Mouse (Mus musculus) cerebellum, postnatal 4 days (tissue): ENCODE results near the gene Apoc2.
A peak's percentile ranks its signal among the peaks of the same experiment; 100 is the strongest.

Source experiments
- DNase-seq, 2 experiments: peaks; one replicate each; pipeline ENCODE4 v3.0.0; 2022; ENCODE audit warnings: low spot score in 2 of 2, mixed read lengths in 1 of 2

Gene Apoc2

DNA sequence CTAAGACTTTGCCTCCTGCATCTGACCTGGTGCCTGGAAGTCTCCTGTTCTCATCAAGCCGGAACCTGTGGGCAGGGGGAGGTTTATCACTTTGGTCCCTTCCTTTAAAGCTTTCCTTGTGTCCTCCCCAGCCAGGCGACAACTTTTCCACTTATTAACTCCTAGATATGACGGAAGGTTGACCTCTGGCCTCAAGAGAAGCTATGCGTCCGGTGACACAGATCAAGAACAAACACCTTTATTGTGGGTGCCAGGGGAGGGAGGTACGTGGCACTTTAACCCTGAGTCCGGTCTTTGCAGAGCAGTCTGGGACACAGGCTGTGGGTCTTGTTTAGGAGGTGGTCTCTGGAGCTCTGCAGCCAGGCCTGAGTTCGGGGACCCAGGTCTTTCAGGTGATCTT, at the start of gene Apoc2:
Apoc2 (minus strand) TSS at position 70 of the 400 bp plus-strand sequence.
- DNase-seq, result no peak

DNA sequence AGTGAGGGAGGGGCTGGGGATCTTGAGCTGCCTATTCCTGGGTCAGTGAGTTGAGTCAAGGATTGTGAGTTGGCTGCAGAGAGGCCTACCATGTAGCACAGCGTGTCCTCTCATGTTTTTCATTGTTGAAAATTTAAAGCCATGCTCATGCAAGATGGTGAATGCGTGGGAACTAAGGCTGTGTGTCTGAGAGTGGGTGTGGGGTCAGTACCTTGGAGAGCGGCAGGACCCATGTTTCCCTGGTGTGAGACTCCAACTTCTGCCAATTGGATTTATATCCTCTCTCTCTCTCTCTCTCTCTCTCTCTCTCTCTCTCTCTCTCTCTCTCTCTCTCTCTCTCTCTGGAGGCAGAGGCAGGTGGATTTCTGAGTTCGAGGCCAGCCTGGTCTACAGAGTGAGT, 48.8 kb upstream of the Apoc2 start:
- DNase-seq, result no peak

DNA sequence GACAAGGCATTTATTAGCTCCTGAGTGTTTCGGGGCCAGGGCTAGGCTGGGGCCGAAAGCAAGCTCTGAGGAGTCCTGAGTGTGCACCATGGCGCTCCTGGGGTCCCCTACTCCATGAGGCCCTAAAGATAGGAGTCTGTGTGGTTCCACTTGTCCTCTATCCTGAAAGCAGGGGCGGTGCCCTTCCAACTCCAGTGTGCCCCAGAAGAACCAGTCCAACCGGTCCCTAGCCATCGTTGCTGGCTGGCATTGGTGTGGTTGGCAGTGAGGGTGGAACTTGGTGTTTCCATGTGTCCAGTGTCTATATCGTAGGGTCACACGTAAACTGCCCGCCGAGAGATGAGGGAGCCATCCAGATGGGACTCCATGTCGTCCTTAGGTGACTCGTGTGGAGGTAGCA, 46.4 kb upstream of the Apoc2 start:
- no peak for DNase-seq

DNA sequence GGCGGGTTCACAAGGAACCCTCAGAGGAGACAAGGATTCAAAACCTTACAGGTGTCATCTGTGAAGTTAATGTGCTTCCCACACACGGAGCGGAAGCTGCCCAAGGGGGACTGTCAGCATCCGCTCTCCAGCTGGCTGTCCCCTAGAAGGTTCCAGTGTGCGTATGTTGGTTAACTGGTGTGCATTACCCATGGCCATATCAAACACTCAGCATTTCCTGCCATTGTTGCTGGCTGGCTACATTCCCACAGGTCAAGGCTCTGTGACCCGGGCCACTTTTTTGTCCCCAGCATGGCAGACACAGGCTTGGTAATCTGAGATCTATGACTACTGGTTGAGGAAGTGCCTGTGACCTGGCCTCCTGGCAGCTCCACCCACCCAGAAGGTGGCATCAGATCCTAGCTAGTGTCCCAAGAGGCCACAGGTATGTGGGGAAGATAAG, 45.0 kb upstream of the Apoc2 start:
- DNase-seq, result no peak

DNA sequence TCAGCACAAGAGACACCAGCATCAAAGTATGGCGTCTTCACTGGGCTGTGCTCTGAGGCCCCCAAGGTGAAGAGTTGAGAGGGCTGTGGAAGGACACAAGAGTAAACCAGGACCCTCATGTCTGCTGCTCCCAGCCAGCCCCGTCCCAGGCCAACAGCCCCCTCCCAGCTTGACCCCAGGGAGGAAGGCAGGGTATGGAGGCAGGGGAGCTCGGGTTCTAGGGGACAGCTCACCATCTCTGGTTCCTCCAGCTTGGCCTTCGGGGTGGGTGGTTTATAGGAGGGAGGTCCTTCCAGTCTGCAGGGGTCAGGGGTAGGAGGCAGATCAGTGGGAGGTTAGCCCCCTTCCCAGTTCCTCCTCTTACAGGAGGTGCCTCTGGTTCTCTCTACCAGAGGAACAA, 41.5 kb upstream of the Apoc2 start:
- no peak for DNase-seq

DNA sequence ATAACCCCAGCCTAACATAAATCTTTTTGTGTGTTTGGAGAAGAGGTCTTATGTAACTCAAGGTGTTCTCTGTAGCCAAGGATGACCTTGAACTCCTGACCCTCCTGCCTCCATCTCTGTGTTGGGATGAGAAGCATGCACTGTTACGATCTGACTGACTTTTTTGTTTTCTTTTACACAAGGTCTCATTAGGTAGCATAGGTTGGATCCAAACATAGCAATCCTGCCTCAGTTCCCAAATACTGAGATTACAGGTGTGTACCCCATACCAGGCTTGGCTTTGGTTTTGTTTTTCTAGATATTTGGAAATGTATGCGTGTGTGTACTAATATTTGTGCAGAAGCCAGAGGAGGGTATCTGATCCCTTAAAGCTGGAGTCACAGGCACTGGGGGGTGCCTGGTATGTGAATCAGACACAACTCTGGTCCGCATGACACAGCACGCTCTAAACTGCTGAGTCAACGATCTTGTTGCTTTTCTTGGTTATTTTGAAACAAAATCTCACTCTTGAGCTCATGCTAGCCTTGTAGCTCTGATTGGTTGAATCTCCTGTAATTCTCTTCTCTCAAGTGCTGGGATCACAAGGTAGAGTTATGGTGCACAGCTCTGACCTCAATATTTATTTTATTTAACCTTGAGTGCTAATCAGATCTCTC, 40.7 kb upstream of the Apoc2 start:
- DNase-seq, result no peak

DNA sequence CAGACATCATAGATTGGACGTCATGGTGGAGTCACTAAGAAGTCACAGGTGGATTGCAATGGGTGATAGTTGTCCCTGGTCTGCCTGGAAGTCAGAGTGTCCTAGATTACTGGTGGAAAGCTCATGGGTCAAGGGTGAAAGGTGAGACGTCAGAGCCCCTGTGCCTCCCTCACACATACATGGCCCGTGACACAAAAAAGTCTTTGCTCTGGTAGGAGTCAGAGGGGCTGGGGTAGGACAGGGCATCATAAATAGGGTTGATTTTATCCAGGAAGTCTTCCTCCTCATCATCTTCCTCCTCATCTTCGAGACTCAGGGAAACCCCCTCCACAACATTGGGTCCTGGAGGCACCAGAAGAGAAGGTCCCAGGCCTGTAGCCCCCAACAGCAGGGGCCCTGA, 39.6 kb upstream of the Apoc2 start:
- DNase-seq, result no peak

DNA sequence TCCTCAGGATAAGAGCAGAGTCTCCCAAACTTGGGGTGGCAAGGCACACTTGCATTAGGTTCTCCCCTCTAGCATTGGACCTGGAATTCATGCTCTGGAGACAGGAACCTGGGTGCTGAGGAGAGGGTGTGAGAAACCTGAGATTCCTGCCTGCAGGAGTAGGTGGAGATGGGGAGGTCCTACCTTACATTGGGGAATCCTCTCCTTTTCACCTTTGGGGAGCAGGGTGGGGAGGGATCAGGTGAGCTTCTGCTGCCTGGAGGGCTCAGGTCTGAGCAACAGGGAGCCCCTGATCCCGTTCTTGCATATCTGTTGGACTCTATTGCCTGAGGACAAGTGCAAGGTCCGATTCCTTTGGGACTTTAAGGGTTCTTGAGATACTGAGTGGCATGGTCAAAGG, 39.1 kb upstream of the Apoc2 start:
- DNase-seq, result no peak

DNA sequence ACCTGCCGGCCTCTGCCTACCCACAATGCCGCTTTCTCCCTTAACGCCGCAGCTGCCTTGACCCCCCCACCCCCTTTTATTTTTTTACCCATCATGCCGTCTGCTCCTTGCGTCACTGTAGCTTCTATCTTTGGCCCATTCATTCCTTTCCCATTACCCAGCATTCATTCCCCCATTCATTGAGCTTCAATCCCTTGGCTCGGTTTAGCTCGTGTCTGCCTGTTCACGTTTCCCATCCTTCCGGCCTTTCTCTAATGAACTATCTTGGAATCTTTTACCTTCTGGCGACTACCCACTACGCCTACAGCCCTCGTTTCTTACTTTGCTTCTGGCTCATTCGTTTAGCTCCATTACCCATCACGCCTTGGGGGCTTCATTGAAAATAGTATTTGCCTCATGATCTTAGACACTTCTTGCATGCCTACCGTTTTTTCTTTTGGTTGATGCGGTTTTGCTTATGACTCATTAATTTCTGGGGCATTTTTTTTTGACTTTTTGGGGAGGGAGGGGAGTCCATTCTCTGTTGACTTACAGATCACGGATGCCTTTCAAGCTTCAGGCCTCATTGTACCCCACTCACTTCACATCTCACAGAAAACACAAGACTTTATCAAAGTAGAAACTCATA, 38.4 kb upstream of the Apoc2 start:
- no peak for DNase-seq

DNA sequence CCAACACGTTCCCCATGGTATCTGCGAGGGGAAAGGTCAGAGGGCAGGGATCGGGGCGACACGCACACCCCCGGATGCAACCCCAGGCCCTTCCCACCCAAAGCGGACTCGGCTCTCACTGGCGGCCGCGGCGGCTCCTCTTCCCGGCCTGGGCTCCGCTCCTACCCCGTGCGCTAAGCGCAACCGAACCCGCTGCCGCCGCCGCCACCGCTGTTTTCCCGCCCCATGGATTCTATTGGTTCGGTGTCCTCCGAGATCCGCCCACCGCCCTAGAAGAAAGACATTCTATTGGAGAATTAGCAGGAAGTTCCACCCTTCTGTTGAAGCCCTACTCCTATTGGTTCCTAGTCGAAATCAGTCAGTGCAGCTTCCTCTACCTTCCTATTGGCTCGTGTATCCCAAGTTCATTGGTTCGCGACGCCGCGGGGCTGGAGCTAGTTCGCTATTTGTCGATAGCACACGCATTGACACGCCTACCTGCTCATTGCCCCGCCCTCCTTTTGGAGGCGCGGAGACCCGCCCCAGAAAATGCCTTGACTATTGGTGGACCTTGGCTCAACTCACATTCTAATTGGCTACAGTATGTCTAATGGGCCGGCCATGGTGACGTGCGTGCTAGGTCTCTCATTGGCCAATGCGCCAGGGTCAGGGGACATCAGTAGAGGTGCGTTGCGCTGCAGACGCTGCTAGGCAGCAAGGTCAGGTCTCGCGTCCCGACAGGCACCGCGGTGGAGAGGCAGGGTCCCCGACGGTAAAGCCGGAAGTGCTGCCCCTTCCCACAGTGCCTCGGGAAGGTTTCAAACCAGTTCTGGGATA, 37.7 kb upstream of the Apoc2 start, which contains the start of gene Tomm40:
Tomm40 (minus strand) TSS at position 200 of the 816 bp plus-strand sequence.
- peak; percentile 86 to 96 for DNase-seq

DNA sequence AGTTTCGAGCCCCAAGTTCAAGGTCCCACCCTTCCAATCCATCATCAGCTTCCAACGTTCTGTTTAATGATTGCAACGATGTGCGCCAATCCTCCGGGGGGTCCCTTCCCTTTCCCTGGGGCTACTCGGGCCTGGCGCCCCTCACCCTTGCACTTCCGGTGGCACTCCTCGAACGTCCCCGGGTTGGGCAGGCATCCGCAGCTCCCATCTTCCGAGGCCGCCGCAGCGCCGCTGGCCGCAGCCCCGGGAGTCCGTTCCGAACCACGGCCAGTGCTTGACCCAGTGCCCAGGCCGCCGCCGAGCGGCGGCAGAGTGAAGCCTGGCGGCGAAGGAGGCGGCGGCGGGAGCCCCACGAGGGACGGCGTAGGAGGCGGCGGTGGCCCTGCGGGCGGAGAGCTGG, 37.1 kb upstream of the Apoc2 start:
- no peak for DNase-seq

DNA sequence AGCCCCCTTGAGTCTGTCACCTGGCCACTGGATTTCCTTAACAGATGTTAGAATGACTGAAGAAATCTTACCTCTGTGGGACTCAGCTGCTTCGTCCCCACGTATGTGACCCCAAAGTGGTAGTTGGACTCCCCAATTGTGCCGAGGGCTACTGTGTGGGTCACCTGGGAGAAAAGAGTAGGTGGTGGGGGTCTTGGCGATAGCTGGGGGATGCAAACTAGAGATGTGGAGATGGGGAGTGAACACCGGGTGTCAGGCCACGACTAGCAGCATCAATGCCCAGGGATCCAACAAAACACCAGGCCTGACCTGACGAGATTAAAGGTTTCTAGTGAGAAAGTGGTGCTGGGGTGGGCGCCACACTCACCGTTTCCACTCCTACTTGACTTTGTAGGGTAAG, 35.9 kb upstream of the Apoc2 start:
- DNase-seq, result no peak

DNA sequence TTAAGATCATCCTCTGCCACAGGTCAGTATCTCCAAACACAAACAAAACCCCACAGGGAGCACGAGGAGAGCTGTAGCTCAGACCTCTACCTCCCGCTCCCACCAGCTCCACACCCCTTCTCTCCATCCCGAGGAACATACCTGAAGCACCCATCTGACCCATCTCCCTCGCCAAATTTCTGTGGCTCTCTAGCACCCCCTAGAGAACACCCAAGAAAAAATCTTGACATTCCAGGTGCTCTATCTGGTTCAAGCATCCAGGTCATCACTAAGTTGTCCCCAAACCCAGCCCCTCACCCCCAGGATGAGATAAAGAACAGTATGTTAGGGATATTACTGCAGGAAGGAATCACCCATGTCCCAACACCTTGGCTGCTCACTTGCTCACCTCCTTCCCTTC, 35.5 kb upstream of the Apoc2 start:
- no peak for DNase-seq

DNA sequence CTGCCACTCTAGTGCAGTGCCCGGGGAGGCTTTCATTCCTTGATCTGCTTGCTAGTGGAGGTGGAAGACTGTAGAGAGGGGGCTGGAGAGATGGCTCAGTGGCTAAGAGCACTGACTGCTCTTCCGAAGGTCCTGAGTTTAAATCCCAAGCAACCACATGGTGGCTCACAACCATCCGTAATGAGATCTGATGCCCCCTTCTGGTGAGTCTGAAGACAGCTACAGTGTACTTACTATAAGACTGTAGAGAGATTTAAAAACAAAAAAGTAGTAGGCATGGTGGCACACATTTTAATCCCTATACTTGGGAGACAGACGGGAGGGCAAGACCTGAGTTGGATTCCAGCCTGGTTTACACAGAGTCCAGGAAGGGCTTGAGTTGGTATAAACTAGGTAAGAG, 34.7 kb upstream of the Apoc2 start:
- no peak for DNase-seq

DNA sequence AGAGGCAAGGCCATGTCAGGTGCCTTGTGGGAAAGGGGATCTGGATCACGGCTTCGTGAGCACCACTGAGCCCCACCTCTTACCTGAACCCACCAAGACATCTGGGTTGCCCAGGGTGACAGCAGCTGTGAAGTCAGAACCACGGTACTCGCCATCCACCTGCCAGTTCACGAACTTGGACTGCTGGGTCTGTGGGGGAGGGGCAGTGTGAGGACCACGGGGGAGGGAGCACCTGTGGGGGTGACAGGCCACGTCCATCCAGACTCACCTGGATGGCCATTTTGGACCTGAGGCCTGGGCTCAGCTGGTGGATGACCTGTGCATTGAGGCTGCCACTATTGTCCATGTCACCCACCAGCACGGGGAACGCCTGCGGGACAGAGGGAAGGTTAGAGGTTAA, 32.9 kb upstream of the Apoc2 start:
- DNase-seq, result no peak

DNA sequence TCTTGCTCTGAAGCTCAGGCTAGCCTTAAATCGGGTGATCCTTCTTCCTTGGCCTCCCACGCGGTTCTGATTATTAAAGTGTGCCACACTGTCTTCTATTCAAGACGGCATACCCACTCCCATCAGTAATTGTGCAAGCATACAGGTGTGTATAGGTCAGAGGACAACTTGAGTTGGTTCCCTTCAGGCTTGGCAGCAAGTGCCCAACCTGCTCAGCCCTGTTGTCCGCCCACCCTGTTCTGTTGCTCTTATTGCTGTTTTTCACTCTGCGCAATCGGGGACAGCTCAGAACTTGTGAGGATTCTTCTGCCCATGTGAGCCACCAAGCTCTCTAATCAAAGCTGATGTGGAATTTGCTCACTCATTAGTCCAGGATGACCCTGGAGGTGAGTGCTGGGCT, 27.5 kb upstream of the Apoc2 start:
- no peak for DNase-seq

DNA sequence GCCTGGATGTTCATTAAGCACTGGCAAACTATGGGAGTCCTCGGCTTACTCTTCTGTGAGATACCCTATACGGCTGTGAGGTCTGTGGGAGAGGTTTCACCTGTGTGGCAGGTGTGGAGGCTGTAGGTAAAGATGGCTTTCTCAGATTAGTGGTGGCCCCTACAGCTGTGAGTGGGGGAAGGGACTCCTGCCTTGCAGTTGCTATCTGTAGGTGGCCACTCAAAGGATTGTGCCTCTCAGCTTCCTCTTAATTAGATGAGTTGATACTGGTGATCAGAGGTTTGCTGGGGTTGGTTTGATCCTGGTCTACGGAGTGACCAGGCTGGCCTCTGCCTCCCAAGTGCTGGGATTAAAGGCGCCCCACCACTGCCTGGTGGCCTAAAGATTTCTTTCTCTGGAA, 26.7 kb upstream of the Apoc2 start:
- DNase-seq, result no peak

DNA sequence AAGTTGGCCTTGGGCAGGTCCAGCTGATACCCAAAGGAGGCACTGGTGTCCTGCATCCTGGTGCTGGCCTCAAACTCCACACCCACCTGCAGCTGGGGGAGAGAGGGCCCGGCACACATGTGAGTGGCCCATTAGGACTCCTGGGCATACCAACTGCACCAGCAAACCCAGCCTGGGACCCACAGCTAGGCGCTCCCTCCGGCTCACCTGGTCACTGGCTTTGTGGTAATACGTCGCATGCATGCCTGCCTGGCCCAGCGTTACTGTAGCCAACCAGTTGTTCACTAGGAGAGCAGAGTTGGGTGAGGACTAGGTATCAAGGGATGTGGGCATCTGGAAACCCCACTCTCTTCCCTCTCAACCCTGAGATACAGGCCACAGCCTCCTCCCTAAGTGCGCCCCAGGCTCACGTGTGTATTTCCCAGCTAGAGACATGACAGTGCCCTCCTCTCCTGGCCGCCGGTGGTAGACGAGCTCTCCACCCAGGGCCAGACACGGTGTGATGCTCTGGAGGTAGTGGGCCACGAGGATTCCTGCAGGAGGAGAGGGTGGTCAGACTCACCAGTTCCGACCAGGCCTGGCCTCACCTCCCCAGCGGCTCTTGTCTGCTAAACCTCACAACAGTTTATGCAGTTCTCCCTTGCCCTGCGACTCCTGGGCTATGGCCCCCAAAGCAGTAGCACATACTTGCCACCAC, 25.3 kb upstream of the Apoc2 start:
- DNase-seq, result no peak

DNA sequence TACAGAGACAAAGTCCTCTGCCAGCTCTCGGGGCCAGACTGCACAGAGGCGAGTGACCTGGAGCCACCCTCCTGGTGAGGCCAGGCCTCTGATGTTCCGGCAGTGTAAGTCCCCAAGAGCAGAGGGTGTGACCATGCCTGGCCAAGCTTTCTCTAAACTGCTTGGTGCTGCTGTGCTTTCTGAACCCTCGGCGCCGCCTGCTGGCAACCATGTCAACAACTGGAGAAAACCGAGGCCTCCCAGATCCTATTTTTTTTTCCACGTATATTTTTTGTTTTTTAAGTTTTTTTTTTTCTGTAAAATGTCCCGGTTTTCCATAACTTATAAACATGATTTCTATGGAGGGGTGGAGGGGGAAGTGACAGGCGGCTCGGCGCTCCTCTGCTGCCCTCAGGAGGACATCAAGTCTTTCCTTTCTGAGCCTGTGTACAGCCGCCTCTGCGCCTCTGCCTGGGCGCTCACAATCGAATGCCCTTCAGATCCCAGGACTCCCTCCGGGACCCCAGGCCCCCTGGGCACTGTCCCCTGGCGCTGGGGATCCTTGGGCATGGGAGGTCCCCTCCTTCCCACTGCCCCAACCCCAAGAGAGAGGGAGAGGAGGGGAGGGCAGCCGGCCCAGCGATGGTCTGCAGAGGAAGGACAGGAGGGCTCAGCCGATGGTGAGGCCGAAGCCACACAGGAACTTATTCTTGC, 23.5 kb upstream of the Apoc2 start:
- DNase-seq, result peak in 1 of 2 experiments; percentile 58

DNA sequence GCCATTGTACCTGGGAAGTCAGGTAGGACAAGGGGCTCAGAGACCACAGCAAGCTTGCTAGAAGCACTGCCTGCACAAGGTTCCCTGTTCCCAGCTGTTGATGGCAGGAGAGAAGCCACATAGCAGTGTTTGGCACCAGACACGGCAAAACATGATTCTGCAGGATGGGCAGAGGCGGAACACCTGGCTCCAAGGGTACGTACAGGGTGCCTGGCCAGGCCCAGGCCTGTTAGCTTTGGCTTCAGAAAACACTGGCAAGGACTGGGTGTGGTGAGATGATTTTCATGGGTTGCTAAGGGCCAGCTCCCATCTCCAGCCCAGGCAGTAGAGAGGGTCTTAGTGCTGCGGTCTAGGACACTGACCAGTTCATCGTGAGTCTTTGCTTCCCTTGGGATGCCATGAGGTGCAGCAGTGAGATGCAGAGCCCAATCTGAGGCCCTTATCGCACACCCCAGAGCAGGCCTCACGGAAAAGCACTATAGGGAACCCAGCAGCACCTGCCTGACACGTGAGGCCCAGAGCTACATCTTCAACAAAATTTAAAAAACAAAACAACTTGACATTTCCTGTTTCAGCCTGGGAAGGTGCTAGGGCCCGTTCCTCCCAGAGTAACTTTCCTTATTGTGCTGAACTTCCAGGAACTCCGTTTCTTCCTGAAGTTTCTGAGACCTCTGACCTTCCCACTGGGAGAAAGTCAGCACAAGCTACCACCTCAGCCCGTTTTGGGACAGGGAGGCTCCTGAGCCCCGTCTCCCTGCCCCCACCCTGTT, 22.7 kb upstream of the Apoc2 start:
- no peak for DNase-seq

DNA sequence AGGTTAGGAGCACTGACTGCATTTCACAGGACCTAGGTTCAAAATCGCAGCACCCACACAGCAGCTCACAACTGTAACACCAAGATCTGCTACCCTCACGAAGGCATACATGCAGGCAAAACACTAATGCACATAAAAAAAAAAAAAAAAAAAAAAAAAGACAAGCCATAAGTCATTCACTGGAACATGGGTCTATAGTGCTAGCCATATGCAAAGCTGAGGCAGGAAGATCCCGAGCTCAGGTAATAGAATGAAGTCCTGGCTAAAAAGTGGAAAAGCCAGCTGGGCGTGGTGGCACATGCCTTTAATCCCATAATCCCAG, 22.0 kb upstream of the Apoc2 start:
- DNase-seq, result no peak
